Mouse (Mus musculus) megakaryocyte, embryonic 14.5 days (primary cell): Measurements from ENCODE around the gene Tstd1.

Experiments used
- FLI1 ChIP-seq: IDR thresholded peaks from 2 replicates; pipeline ENCODE4 v1.6.1; 2012; ENCODE audit warnings: low read length, inconsistent platforms, mixed read lengths
- GATA1 ChIP-seq: IDR thresholded peaks from 3 replicates; pipeline ENCODE4 v1.6.1; 2012; ENCODE audit warnings: mixed read lengths, low read length, inconsistent platforms, borderline replicate concordance

DNA sequence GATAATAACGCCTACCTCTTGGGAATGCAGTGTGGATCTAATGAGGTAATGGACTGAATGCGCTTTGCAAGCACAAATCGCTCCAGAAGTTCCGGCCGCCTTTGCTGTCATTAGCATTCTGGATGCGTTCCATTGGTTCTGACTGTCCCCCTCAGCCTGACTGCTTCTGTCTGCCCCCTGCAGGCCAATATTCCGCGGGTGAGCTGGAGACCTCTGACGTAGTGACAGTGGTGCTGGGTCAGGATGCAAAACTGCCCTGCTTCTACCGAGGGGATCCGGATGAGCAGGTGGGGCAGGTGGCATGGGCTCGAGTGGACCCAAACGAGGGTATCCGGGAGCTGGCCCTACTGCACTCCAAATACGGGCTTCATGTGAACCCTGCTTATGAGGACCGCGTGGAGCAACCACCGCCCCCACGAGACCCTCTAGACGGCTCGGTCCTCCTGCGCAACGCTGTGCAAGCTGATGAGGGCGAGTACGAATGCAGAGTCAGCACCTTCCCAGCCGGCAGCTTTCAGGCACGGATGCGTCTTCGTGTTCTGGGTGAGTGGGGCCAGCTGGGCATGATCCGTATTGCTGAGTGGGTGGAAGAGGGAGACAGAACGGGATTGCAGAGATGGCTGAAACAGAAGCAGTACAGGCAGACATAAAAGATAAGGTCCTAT, 38.6 kb upstream of the Tstd1 start:
- TF ChIP-seq GATA1 (no peak), FLI1 (no peak)
